Comparison of ENCODE assay signal across 7 mouse cellular contexts in genomic region chr8:128684609-128685506, GRCm38 (mm10). TPM values are rescaled to one million over a fixed set of nuclear protein-coding genes. Genes with fewer than 3 reads are reported as not detected.
DNase-seq lines count a peak whose midpoint lies in the region; ATAC-seq and TF ChIP-seq lines count a peak whose summit lies in the region.

No protein-coding gene starts in this region.

- no peaks in the 10 kb centered on the region for H3K27me3 ChIP-seq in forebrain, embryonic 11.5 days (ENCODE audit: control insufficient read depth, insufficient read depth, low read length)
- no peaks in the 10 kb centered on the region for H3K27me3 ChIP-seq in liver, adult 2 months (ENCODE audit: control insufficient read depth, insufficient read depth, low read length)
- H3K27me3 ChIP-seq in splenic B cell, adult 2 months (ENCODE audit: control insufficient read depth, insufficient read depth, low read length, poor library complexity, severe bottlenecking) = no peaks in the 10 kb centered on the region

- H3K27ac ChIP-seq in forebrain, embryonic 11.5 days (ENCODE audit: low read depth, low read length) = peak overlapping the region; percentile 99
- H3K27ac ChIP-seq in liver, adult 2 months (replicated peaks; ENCODE audit: insufficient read depth, low read depth, low read length) = peak overlapping the region; percentile 98

- peak; percentile 45 for ATAC-seq in forebrain, embryonic 11.5 days (replicated peaks; ENCODE audit: low FRiP score)

- TF ChIP-seq POLR2A in lung, adult 2 months (IDR thresholded peaks at IDR 0.05; ENCODE audit: borderline replicate concordance, extremely low read depth, low read depth, low read length) = no peak
- TF ChIP-seq POLR2A in liver, adult 2 months (IDR thresholded peaks at IDR 0.05; ENCODE audit: extremely low read depth, insufficient read depth, low read length) = no peak

- peak overlapping the region; percentile 97 for H3K9ac ChIP-seq in forebrain, embryonic 11.5 days (ENCODE audit: low read length)
- peak overlapping the region; percentile 92 for H3K9ac ChIP-seq in liver, adult 2 months (ENCODE audit: low read depth, low read length)

- peak overlapping the region; percentile 73 for H3K4me2 ChIP-seq in forebrain, embryonic 11.5 days (ENCODE audit: low read depth, low read length, severe bottlenecking)

- H3K36me3 ChIP-seq in forebrain, embryonic 11.5 days (ENCODE audit: control insufficient read depth, insufficient read depth, low read length) = no peaks in the 10 kb centered on the region
- H3K36me3 ChIP-seq in liver, adult 2 months (ENCODE audit: control insufficient read depth, insufficient read depth, low read length) = no peaks in the 10 kb centered on the region
- H3K36me3 ChIP-seq in splenic B cell, adult 2 months (ENCODE audit: control insufficient read depth, insufficient read depth, low read length, poor library complexity, severe bottlenecking) = no peaks in the 10 kb centered on the region

- no peak for DNase-seq in lung, adult 2 months
- DNase-seq in lung, postnatal 36 days = no peak
- DNase-seq in brain, adult 2 months (ENCODE audit: low read depth, low spot score) = peak; percentile 16
- no peak for DNase-seq in forebrain, embryonic 11.5 days (ENCODE audit: low spot score)
- no peak for DNase-seq in liver, adult 2 months (ENCODE audit: extremely low read depth, low read depth, low spot score)
- peak; percentile 25 for DNase-seq in splenic B cell, adult 2 months (ENCODE audit: low read depth, low spot score)
- no peak for DNase-seq in frontal cortex, postnatal 10 days (ENCODE audit: low spot score in 2 of 2)

- 4% methylated on average over 25 of the region's 25 CpGs for WGBS in lung, adult 2 months
- WGBS in forebrain, embryonic 11.5 days = 9% methylated on average over 25 of the region's 25 CpGs
- WGBS in liver, adult 2 months = 4% methylated on average over 25 of the region's 25 CpGs

- peaks cover 9% of the 10 kb centered on the region; the same call in 1 of the 2 replicates for H3K79me2 ChIP-seq in liver, adult 2 months (ENCODE audit: control insufficient read depth, insufficient read depth, low read length)

- no peak for TF ChIP-seq CTCF in lung, adult 2 months (IDR thresholded peaks at IDR 0.05; ENCODE audit: insufficient read depth, low read length)
- no peak for TF ChIP-seq CTCF in liver, adult 2 months (IDR thresholded peaks at IDR 0.05; ENCODE audit: low read depth, low read length)

- H3K4me3 ChIP-seq in lung, adult 2 months (replicated peaks; ENCODE audit: extremely low read depth, low read depth, low read length) = peak overlapping the region; percentile 71
- peak overlapping the region; percentile 81 for H3K4me3 ChIP-seq in forebrain, embryonic 11.5 days (ENCODE audit: low read depth, low read length)
- peak overlapping the region; percentile 91 for H3K4me3 ChIP-seq in liver, adult 2 months (ENCODE audit: insufficient read depth, low read depth, low read length)

- H3K4me1 ChIP-seq in lung, adult 2 months (ENCODE audit: control insufficient read depth, insufficient read depth, low read length) = peaks cover 18% of the 10 kb centered on the region
- H3K4me1 ChIP-seq in forebrain, embryonic 11.5 days (replicated peaks; ENCODE audit: control insufficient read depth, insufficient read depth, low read length) = peaks cover 3% of the 10 kb centered on the region; the same call in 1 of the 2 replicates
- peaks cover 7% of the 10 kb centered on the region for H3K4me1 ChIP-seq in liver, adult 2 months (ENCODE audit: control insufficient read depth, insufficient read depth, low read length)

- no peaks in the 10 kb centered on the region for H3K9me3 ChIP-seq in forebrain, embryonic 11.5 days (ENCODE audit: control insufficient read depth, low read length)

RNA-seq across cellular contexts. Expression of gene Itgb1, which starts 0.6 kb away (rescaled TPM):
- 68.7 and 107 TPM in 2 replicates for polyA plus RNA-seq in lung, adult 2 months (2012; rRNA removed)
- 147 and 149 TPM in 2 replicates for polyA plus RNA-seq in forebrain, embryonic 11.5 days (2014; fragmentation: Nextera tagmentation; extraction: Ambion mirVana)
- 109 and 119 TPM in 2 replicates for total RNA-seq in liver, adult 2 months (2014; rRNA removed)
- polyA plus RNA-seq in liver, adult 2 months (2012; rRNA removed) = 23.5 and 24.8 TPM in 2 replicates

Comparison
In these comparisons a context has a peak if more than half of its experiments do, and no peak if none do; other contexts are left out.
1. DNase-seq: peak in brain, adult 2 months (single experiment) and splenic B cell, adult 2 months (single experiment); none in lung, adult 2 months (single experiment), lung, postnatal 36 days (single experiment), forebrain, embryonic 11.5 days (single experiment), liver, adult 2 months (single experiment) and frontal cortex, postnatal 10 days (0 of 2).
2. Peak in every context shown above with its lines, with median percentiles within 50 percentile points of each other: H3K4me3 ChIP-seq.